Mouse (Mus musculus) G1E (cell line): ENCODE measurements around the gene Pak3. TPM values are rescaled to one million over a fixed set of nuclear protein-coding genes. Genes with fewer than 3 reads are reported as not detected.

Experiments used
- ATAC-seq: 2 replicates; pipeline ENCODE4 v1.8.0; 2016; ENCODE audit warnings: mild to moderate bottlenecking; ENCODE audit not compliant: insufficient number of reproducible peaks, poor library complexity, low FRiP score, severe bottlenecking; ENCODE audit errors: extremely low read depth
- DNase-seq: peaks from one replicate; pipeline ENCODE4 v3.0.0; 2012; ENCODE audit warnings: low spot score
- H3K27me3 ChIP-seq: 2 replicates; pipeline ENCODE4 v1.6.1; 2012; ENCODE audit warnings: mild to moderate bottlenecking, low read length, inconsistent platforms; ENCODE audit not compliant: insufficient read depth
- H3K36me3 ChIP-seq: replicated peaks from 2 replicates; pipeline ENCODE3; 2012; ENCODE audit warnings: mild to moderate bottlenecking, inconsistent platforms
- H3K4me1 ChIP-seq: 2 replicates; pipeline ENCODE4 v1.6.1; 2012; ENCODE audit warnings: low read depth, low read length, inconsistent platforms, mixed read lengths; ENCODE audit not compliant: insufficient read depth
- H3K4me3 ChIP-seq: 2 replicates; pipeline ENCODE4 v1.5.1; 2012; ENCODE audit warnings: low read depth, mild to moderate bottlenecking, inconsistent platforms, low read length, moderate library complexity, mixed read lengths
- H3K9me3 ChIP-seq: replicated peaks from 2 replicates; pipeline ENCODE4 v1.6.1; 2012; ENCODE audit warnings: inconsistent platforms
- CTCF ChIP-seq: IDR thresholded peaks from 2 replicates; pipeline ENCODE4 v1.5.1; 2012; ENCODE audit warnings: low read depth, low read length, inconsistent platforms, mixed read lengths
- GATA1 ChIP-seq: IDR thresholded peaks from 2 replicates; pipeline ENCODE4 v1.6.1; 2012; ENCODE audit warnings: borderline replicate concordance, low read length, inconsistent platforms, mixed read lengths
- GATA2 ChIP-seq: IDR thresholded peaks from 2 replicates; pipeline ENCODE4 v1.6.1; 2012; ENCODE audit warnings: low read depth, low read length, inconsistent platforms, borderline replicate concordance
- POLR2AphosphoS5 ChIP-seq: IDR thresholded peaks from 2 replicates; pipeline ENCODE4 v1.6.1; 2012; ENCODE audit warnings: low read depth, low read length, inconsistent platforms; ENCODE audit not compliant: insufficient replicate concordance
- TAL1 ChIP-seq: conservative IDR thresholded peaks from 2 replicates; pipeline ENCODE4 v1.6.1; 2012; ENCODE audit warnings: low read depth, low read length, inconsistent platforms, mixed read lengths
- polyA plus RNA-seq: library from polyadenylated mRNA; stranded (reverse); fragments of >175 nt; gene quantifications from 2 replicates; pipeline ENCODE4 v1.2.3, GENCODE M21; 2012
- total RNA-seq, 2 experiments: library from RNA; stranded (forward) in 1 of 2; stranded (reverse) in 1 of 2; fragments of 200-1000 nt in 1 of 2; fragments of >200 nt in 1 of 2; fragmentation: Nextera tagmentation in 1 of 2; gene quantifications; 2 replicates each; pipeline ENCODE4 v1.2.3; 2014 to 2017

Pak3 gene
- total and polyA plus RNA-seq, 3 experiments, result 0.05 TPM; not detected in 2

DNA sequence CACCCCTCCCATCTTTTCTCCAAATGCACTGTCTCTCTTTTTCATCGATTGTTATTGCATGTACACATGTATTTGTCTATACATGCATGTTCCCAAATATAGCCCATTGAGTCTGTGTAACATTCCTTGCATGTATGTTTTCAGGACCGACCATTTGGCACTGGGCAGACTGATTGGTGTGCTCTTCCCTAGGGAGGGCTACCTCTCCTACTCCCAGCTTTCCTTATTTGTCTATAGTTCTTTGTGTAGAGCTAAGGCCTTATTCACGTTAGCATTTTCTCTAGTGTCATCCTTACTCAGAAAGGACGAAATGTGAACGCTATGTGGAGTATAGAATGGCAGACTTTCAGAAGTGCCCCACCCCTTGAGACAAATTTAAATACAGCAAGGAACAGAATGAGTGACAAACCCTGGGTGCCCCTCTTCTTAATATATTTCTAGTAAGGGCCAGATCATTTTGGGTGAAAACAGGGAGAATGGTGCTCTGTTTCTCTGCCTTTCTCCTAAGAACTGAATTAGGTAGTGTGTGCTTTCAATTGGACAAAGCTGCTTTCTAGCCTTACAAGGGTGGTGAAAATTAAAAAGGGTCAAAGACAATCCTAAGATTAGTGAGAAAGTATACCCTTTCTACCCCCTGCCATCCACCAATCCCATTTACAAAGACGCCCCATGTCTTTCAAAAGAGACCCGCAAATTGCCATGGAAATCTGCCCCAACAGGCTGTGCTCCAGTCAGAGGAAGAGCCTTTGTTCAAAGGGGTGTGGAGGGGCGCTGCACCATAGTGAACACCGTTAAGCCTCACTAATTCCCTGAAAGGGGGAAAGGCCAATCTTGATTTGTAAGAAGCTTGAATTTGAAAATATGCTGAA, 136.2 kb downstream of the Pak3 start:
- ATAC-seq, result no peak
- H3K4me3 ChIP-seq, result no peak overlapping the region

GRCm38 (mm10) chrX:143655177-143655492, 136.7 kb downstream of the Pak3 start:
- H3K4me1 ChIP-seq, result no peaks in the 10 kb centered on the region
- TF ChIP-seq POLR2AphosphoS5 (no peak), CTCF (no peak), GATA1 (no peak), TAL1 (no peak), GATA2 (no peak)
- H3K36me3 ChIP-seq, result no peaks in the 10 kb centered on the region
- ATAC-seq, result no peak
- H3K9me3 ChIP-seq, result no peaks in the 10 kb centered on the region
- no peak overlapping the region for H3K4me3 ChIP-seq
- no peak for DNase-seq
- H3K27me3 ChIP-seq, result no peaks in the 10 kb centered on the region

More for the DNA sequence above, 136.2 kb downstream of the Pak3 start:
- TF ChIP-seq TAL1 (no peak), GATA1 (no peak), POLR2AphosphoS5 (no peak), GATA2 (no peak), CTCF (no peak)
- no peaks in the 10 kb centered on the region for H3K9me3 ChIP-seq
- DNase-seq, result no peak
- H3K36me3 ChIP-seq, result no peaks in the 10 kb centered on the region
- no peaks in the 10 kb centered on the region for H3K4me1 ChIP-seq
- no peaks in the 10 kb centered on the region for H3K27me3 ChIP-seq

DNA sequence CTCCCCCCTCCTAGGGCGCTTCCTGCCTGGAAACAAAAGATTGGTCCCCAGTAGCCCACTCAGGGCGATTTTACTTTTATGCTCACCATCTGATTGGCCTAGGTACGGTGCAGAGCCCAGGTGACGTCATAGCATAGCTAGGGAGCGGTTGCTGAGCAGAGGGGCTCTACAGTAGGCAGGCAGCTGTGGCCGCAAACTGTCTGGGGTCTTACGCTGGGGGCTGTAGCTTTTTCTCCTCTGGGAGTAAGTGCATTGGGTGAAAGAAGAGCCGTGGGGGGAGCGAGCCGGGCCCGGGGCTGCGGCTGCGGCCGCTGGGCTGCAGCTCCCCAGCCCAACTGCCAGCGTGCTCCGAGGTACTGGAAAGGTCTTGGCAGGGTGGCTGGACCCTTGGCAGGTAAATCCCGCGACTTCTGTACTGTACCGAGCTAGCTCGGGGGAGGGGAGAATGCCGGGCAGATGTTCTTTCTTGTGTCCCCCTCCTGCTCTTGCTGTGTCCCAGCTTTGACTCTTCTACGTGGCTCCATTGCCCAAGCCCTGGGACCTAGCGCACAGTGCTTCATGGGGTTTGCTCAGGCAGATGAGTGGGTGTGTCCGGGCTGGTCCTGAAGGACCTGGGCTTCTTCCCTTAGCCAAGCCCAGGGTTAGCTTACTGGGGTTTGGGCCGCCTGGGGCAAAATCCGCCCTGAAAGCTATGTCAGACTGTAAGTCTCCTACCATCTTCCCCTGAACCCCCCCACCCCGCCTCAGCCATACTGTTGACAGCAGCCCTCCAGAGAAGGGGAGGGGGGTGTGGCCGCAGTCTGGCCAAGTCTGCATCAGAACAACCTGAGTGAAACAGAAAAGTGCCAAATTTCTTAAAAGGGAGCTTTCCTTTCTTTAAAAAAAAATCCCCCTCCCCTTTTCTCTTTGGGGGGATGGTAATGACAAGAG, 146.1 kb downstream of the Pak3 start:
- no peaks in the 10 kb centered on the region for H3K27me3 ChIP-seq
- no peak overlapping the region for H3K4me3 ChIP-seq
- H3K36me3 ChIP-seq, result no peaks in the 10 kb centered on the region
- H3K4me1 ChIP-seq, result no peaks in the 10 kb centered on the region
- TF ChIP-seq GATA2 (no peak), GATA1 (no peak), POLR2AphosphoS5 (no peak), TAL1 (no peak), CTCF (no peak)
- ATAC-seq (no peak), DNase-seq (no peak)
- no peaks in the 10 kb centered on the region for H3K9me3 ChIP-seq

GRCm38 (mm10) chrX:143665771-143666170, 147.4 kb downstream of the Pak3 start:
- no peaks in the 10 kb centered on the region for H3K4me1 ChIP-seq
- H3K27me3 ChIP-seq, result no peaks in the 10 kb centered on the region
- no peaks in the 10 kb centered on the region for H3K9me3 ChIP-seq
- H3K36me3 ChIP-seq, result no peaks in the 10 kb centered on the region
- no peak overlapping the region for H3K4me3 ChIP-seq
- TF ChIP-seq TAL1 (no peak), GATA1 (no peak), POLR2AphosphoS5 (no peak), GATA2 (no peak), CTCF (no peak)
- ATAC-seq, result no peak
- DNase-seq, result no peak

GRCm38 (mm10) chrX:143666991-143667390, 148.6 kb downstream of the Pak3 start:
- no peaks in the 10 kb centered on the region for H3K4me1 ChIP-seq
- DNase-seq, result no peak
- H3K4me3 ChIP-seq, result no peak overlapping the region
- H3K9me3 ChIP-seq, result no peaks in the 10 kb centered on the region
- no peaks in the 10 kb centered on the region for H3K36me3 ChIP-seq
- ATAC-seq, result no peak
- no peaks in the 10 kb centered on the region for H3K27me3 ChIP-seq
- TF ChIP-seq CTCF (no peak), GATA2 (no peak), TAL1 (no peak), POLR2AphosphoS5 (no peak), GATA1 (no peak)

DNA sequence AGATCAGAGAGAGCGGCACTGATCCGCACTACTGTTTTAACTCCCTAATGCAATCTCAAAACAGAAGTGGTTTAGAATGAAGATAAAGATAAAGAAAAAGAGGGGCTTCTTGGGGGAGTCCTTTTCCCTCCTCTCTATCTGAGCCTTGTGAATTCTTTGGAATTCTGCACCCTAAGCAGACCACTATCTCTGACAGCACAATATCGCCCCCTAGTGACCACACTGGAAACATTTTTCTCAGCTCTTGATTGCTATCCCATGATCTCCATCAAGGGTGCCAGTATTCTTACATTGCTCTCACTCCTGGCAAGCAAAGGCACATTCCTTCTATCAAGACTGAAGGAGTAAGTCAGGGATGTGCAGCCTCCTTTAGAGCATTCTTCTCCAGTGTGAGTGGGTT, 149.9 kb downstream of the Pak3 start:
- Histone ChIP-seq H3K27me3 (no peaks in the 10 kb centered on the region), H3K36me3 (no peaks in the 10 kb centered on the region), H3K9me3 (no peaks in the 10 kb centered on the region), H3K4me3 (no peak overlapping the region), H3K4me1 (no peaks in the 10 kb centered on the region)
- ATAC-seq, result no peak
- DNase-seq, result no peak
- peak; percentile 22; the same call in 1 of the 2 replicates for TF ChIP-seq CTCF
- TF ChIP-seq POLR2AphosphoS5, result no peak
